Mouse (Mus musculus): ENCODE data around the gene Dcun1d4.

Dcun1d4 gene

GRCm38 (mm10) chr5:73500867-73501440 lies 20.2 kb downstream of the Dcun1d4 start:
- no peak for DNase-seq

DNA sequence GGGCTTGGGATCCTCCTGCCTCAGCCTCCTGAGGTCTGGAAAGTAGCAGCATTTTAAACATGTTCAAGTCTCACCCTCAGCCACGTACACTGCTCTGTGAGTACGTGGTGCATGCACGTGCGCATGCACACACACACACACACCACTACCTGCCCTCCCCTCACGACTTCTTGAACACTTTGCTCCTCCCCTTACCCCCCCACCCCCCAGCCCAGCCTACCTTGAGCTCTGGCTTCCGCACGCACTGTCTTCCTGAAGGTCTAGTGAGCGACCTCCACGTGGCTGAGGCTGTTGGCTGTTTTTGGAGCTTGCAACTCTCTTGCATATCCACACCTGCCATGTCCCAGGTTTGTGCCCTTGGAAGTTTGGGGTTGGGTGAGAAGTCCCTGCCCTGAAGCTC lies 21.6 kb downstream of the Dcun1d4 start:
- no peak for DNase-seq

- no peak for DNase-seq
Measured at GRCm38 (mm10) chr5:73503015-73503757, 22.4 kb downstream of the Dcun1d4 start.

DNA sequence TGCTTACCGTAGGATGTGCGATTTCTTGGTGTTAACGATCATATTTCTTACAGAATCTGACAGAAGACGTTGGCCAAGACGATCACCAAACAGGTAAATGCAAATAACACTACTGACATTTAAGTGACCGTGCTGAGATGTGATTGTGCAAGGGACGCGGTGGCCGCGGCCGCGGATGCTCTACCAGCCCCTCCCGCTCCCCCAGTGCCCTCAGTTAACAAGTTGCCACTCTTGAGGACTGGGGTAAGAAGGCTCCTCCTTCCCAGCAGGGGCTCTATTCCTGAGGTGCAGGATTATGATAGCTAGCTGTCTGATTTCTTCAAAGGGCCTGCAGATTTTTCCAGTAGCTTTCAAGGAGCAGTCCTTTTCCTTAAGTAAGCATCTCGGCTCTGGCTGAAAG lies 30.3 kb downstream of the Dcun1d4 start:
- no peak for DNase-seq

- no peak for DNase-seq
Measured at GRCm38 (mm10) chr5:73512241-73512640, 31.4 kb downstream of the Dcun1d4 start.

DNA sequence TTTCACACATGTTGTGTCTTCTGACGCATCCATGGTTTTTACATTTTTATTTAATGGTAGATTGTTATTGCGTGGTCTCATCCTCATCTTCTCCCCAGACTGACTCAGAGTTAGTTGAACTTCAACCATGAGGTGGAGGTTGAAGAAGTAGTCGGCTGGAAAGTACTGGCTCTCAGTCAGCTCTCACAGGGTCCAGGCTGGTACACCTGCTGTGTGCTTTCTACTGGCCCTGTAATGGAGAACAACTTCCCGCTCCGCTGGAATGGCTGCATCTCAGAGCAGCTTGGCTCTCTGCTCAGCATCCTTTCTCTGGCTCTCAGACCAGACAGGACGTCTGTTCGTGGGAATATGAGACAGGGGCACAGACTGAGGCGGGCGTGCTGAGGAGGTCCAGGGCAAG lies 31.9 kb downstream of the Dcun1d4 start:
- DNase-seq = no peak

GRCm38 (mm10) chr5:73514202-73514601 lies 33.4 kb downstream of the Dcun1d4 start:
- no peak for DNase-seq

DNA sequence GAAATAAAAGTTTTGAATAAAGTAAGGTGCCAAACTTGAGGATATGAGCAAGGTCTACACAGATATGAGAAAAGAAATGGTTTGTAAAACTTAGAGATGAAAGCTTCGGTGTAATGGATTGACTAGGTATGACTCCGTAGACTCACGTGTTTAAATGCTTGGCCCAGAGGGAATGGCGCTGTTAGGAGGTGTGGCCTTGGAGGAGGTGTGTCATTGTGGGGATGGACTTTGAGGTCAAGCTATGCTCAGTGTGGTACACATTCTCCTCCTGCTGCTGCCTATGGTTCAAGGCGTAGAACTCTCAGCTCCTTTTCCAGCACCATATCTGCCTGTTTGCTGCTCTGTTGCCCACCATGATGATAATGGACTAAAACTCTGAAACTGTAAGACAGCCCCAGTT lies 36.5 kb downstream of the Dcun1d4 start:
- DNase-seq = no peak

DNA sequence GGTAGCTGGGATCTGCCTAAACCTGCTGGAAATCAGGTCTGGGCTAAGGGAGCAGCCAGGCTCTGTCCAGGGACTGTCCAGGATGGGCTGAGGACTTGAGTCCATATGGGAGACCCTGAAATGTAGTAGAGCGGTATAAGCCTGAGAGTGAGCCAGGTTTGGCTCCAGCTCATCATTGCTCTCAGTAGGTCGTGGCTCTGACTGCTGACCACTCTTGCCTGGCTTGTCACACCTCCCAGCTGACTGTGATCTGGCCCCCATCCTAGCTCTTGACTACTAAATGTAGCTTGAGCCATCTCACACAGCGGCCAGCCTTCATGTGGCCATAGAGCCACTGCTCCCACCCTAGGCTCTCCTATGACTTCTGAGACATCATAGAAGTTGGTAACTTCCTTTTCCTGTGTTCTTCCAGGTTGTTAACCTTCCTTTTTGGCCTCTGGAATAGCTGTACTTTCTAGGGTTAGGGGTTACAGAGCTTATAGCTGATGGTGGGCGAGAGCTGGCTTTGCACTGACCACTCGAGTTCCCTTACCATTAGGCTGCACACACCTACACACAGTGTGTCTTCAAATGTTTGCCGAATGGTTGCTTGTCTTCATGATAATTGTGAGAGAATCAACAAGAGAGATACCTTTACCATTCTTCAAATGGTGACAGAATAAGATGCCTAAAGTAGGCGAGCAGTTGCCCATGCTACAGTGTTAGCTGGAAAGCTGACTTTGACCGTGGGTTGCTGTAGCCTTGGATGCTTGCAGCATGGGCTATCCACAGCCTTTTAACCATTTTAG lies 37.8 kb downstream of the Dcun1d4 start:
- DNase-seq = no peak

DNA sequence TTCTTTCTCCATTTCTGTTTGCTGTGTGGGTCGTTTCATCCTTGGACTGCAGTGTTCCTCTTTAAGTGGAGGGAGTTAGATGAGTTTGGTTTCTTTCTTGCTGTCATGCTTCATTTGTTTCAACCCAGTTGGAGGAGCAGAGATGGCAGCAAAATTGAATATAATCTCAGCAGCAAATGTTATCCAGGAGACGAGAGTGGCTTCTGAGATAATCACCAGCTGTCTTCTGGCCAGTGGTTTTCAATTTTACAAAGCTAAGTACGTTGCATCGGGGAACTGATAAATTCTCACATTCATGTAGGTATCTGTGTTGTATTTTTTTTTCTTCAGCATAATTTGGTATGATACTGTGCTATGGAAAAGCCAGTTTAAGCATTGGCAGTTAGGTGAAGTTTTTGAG lies 40.0 kb downstream of the Dcun1d4 start:
- no peak for DNase-seq

DNA sequence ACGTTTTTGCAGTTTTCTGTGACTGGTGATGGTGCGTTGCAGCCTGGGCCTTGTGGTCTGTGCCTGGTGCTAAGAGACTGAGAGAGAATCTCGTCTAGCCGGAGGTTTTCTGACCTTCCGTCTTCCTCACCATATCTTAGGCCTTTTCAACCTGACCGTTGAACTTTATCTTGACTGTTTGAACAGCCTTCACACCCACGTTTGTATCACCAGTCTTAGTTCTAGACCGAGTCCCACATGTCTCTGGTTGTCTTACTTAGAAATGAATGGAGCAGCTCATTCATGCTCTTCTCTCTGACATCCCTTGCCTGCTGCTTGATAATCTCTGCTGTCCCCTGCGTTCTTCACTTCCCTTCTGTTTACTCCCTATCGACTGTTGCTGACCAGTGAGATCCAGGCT lies 42.4 kb downstream of the Dcun1d4 start:
- no peak for DNase-seq

- DNase-seq = no peak
Measured at GRCm38 (mm10) chr5:73524300-73525000, 43.6 kb downstream of the Dcun1d4 start.

DNA sequence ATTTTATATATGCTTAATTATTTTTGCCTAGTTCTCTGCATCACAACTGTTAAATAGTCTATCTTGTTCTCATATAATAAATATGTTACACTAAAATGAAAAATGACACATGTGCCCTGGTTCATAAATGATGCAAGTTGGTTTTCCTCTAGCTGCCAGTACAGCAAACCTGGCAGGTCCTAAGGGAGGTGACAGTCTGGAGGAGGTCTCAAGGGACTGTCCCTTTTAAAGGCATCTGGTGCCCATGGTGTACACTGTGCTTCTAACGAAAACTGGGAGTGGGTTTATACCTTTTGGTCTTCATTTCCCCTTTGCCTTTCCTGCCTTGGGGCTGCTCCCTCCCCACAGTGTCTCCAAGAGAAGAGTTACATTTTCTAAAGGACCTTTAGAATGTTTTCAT lies 51.4 kb downstream of the Dcun1d4 start:
- no peak for DNase-seq

DNA sequence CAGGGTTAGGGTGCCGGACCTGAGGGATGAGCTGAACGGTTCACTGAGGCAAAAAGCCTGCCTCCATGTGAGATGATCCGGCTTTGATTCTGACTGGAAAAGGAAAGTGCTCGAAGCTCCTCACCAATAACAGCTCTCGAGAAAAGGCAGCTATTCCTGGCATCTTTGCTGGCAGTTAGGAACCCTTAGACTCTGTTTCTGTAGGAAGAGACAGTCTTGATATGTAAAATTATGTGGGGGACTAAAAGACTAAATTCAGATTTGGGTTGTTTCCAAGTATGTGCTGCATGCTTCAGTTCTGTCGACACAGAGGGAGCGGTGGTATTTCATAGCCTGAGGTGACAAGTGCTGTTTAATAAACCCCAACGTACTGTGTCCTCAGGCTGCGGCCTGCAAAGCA lies 52.1 kb downstream of the Dcun1d4 start:
- DNase-seq = no peak

DNA sequence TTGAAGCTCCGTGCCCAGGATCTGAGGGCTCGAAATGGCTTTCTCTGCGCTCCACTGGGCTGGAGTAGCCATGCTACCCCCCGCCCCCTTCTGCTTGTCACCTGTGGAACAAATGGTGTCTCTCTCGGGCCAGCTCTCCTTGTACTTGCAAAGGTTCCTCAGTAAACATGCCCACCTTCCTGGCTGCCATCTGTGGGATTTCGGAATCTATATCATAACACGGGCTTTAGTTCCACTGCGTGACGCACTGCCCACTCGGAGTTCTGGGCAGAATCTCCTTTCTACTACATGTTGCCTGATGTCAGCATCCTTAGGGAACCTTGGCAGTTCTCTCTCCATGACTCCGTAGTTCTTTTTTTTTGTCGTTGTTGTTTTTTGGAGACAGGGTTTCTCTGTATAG lies 56.9 kb downstream of the Dcun1d4 start:
- no peak for DNase-seq

DNA sequence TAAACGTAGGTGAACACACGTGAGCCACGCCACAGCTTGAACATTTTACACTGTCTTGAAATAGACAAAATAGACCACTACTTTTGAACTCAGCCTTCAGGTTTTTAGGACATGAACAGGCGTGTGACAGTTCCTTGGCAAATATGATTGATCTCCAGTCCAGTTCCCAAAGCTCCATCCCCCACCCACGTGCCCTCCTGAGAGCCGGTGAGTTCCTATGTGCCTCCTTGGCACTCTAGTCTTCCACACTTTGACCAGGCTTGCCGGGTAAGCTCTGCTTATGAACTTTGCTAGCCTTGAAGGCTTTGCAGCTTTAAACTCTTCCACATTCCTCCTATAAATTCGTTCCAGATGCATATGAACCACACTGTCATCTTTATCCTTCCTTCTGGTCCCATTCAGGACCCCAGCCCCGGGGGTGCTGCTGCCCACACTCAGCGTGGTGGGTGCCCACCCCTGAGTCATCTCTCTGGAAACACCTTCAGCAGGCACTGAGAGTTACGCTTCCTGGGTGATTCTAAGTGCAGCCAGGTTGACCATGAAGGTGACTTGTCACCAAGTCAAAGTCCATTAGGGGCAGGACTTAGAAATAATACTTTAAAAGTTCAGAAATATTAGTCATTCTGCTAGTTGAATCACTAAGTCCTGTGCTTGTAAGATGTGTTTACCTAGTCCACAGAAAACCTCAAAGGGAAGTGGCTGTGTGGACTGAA lies 57.9 kb downstream of the Dcun1d4 start:
- no peak for DNase-seq

GRCm38 (mm10) chr5:73539848-73540510 lies 59.2 kb downstream of the Dcun1d4 start:
- DNase-seq = peak; percentile 55

DNA sequence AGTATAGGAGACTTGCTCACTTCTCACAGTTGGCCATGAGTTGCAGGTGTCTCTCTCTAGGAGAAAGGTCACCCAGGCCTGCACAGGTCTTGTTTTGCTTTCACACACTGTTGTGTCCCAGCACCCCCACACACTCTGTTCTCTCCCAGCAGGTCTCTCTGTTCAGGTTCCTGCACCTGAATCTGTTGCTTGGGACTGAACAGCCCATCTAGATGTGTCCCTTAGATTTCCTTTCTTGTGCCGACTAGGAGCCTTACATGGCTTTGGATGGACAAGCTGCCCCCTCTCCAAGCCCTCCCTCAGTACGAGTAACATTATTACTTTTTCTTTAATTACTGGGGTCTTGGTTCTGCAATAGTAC lies 59.7 kb downstream of the Dcun1d4 start:
- no peak for DNase-seq

DNA sequence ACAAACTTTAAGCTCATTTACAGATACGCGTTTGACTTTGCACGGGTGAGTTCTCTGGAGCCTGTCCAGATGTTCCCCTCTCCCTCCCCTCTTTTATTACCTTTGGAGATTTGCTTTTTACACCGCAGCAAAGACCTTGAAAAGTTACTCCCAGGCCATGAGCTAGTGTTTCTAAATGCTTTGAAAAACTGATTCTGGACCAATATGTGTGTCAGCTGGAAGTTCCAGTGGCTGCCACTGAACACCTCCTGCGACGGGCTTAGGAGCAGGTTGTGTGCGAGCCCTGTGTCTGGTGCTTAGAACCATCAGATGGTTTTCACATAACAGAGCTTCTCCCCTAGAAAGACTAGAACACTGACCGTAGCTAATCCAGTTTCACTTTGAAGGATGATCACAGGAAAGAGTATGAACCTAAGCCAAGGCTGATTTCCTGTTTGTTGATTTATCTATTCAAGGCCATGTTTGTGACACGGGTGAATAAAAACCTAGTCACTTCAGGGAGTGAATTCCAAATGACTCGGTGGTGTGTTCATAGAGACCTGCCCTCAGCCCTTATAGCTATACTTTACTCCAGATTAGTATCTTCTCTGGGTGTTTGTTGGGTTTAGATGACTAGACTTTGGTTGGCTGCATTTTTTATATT lies 63.4 kb downstream of the Dcun1d4 start:
- DNase-seq = no peak

DNA sequence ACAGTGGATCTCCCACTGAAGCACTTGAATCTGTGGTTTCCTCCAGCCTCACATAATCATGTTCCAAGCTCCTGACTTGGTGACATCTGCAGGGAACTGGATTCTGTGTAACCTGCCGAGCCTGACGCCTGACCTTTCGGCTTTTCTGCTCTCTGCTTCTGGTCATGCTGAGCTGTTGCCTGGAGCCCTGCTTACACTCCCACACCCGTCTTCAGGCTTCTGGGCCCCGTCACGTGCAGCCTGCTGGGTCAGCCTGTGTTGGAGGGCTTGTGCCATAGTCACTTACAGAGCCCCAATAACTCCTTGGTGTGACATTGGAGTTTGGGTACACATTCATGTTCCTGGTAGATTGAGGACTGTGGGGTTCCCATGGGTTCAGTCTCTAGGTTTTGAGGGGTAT lies 64.8 kb downstream of the Dcun1d4 start:
- DNase-seq = no peak

DNA sequence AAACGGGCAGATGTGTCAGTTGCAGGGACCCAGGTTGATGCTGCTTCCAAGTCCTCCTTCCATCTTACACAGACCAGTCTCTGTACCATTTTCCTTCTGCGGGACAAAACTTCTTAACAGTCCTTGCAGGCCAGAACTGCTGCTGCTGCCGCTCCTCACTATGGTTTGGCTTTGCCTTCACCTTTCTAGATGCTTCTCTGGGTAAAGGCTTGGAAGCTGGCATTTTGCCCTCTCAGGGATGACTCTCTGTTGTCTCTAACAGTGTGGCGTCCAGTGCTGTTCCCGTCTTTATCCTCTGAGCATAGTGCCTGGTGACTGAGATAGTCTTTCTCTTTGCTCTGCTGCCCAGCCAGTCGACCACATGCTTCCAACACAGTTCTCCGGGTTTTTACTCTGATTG lies 66.5 kb downstream of the Dcun1d4 start:
- no peak for DNase-seq

- no peak for DNase-seq
Measured at GRCm38 (mm10) chr5:73548237-73548636, 67.4 kb downstream of the Dcun1d4 start.

Data from thymus, postnatal 14 days (tissue).